Mouse (Mus musculus) heart, adult 8-10 months (tissue): ENCODE data around the gene Trim67. TPM values are rescaled to one million over a fixed set of nuclear protein-coding genes. Genes with fewer than 3 reads are reported as not detected.
A peak's percentile ranks its signal among the peaks of the same experiment; 100 is the strongest.
"Not testable (repeated sequence)": the region's sequence is repeated elsewhere in the genome, so short reads cannot be mapped to it uniquely, and the experiment has no call there.

Experiments
- DNase-seq: peaks from one replicate; pipeline ENCODE4 v3.0.0; 2022; ENCODE audit warnings: low spot score
- total RNA-seq, 4 experiments: library from RNA; stranded (reverse); gene quantifications; 2 replicates each; pipeline ENCODE4 v1.2.4; 2022

Gene Trim67
- total RNA-seq, 4 experiments from 2014 or later: 0.22 to 0.82 (median 0.50) TPM

GRCm38 (mm10) chr8:124833430-124834205, 40.7 kb downstream of the Trim67 start:
- peak; percentile 58 for DNase-seq

- no peak for DNase-seq
Observed at GRCm38 (mm10) chr8:124835848-124836247, 43.0 kb downstream of the Trim67 start.

- no peak for DNase-seq
Observed at GRCm38 (mm10) chr8:124836273-124836672, 43.4 kb downstream of the Trim67 start.

- DNase-seq: no peak
Observed at GRCm38 (mm10) chr8:124836907-124837306, 44.0 kb downstream of the Trim67 start.

GRCm38 (mm10) chr8:124837956-124838355, 45.1 kb downstream of the Trim67 start:
- DNase-seq: no peak

- no peak for DNase-seq
Observed at GRCm38 (mm10) chr8:124839371-124839770, 46.5 kb downstream of the Trim67 start.

- no peak for DNase-seq
Observed at GRCm38 (mm10) chr8:124840900-124841299, 48.0 kb downstream of the Trim67 start.

GRCm38 (mm10) chr8:124841775-124842174, 48.9 kb downstream of the Trim67 start:
- no peak for DNase-seq

GRCm38 (mm10) chr8:124842929-124843328, 50.0 kb downstream of the Trim67 start:
- DNase-seq: not testable (repeated sequence)

GRCm38 (mm10) chr8:124845131-124845530, 52.2 kb downstream of the Trim67 start:
- no peak for DNase-seq

- DNase-seq: no peak
Observed at GRCm38 (mm10) chr8:124845573-124845972, 52.7 kb downstream of the Trim67 start.

GRCm38 (mm10) chr8:124853511-124853910, 60.6 kb downstream of the Trim67 start:
- DNase-seq: no peak

- no peak for DNase-seq
Observed at GRCm38 (mm10) chr8:124859466-124859865, 66.6 kb downstream of the Trim67 start.

- DNase-seq: peak; percentile 49
Observed at GRCm38 (mm10) chr8:124860188-124860587, 67.3 kb downstream of the Trim67 start.

- DNase-seq: peak; percentile 93
Observed at GRCm38 (mm10) chr8:124862321-124863162, 69.7 kb downstream of the Trim67 start, which contains the start of the genes Gnpat and 2810004N23Rik. TSS of gene Gnpat (plus strand) at chr8:124863033. TSS of gene 2810004N23Rik (minus strand) at chr8:124863120.

GRCm38 (mm10) chr8:124863163-124863677, 70.3 kb downstream of the Trim67 start:
- no peak for DNase-seq

- no peak for DNase-seq
Observed at GRCm38 (mm10) chr8:124863729-124864128, 70.8 kb downstream of the Trim67 start.

GRCm38 (mm10) chr8:124866669-124867068, 73.8 kb downstream of the Trim67 start:
- DNase-seq: no peak

GRCm38 (mm10) chr8:124867126-124867525, 74.2 kb downstream of the Trim67 start:
- no peak for DNase-seq

GRCm38 (mm10) chr8:124869708-124870107, 76.8 kb downstream of the Trim67 start:
- DNase-seq: no peak

- no peak for DNase-seq
Observed at GRCm38 (mm10) chr8:124871474-124871873, 78.6 kb downstream of the Trim67 start.

- DNase-seq: no peak
Observed at GRCm38 (mm10) chr8:124872081-124872480, 79.2 kb downstream of the Trim67 start.
